Mouse (Mus musculus) thymus, adult 2 months (tissue): ENCODE results near the gene Pno1.

Experiments
- CTCF ChIP-seq: fragments of 200-500 bp; IDR thresholded peaks from 2 replicates; pipeline ENCODE4 v1.5.1; 2012; ENCODE audit warnings: mild to moderate bottlenecking, control low read depth, low read length, moderate library complexity, borderline replicate concordance; ENCODE audit not compliant: control insufficient read depth, poor library complexity, insufficient read depth; ENCODE audit errors: extremely low read depth
- POLR2A ChIP-seq: fragments of 200-500 bp; IDR thresholded peaks from 2 replicates; pipeline ENCODE4 v1.6.1; 2012; ENCODE audit warnings: mild to moderate bottlenecking, low read length, control low read depth, moderate library complexity; ENCODE audit not compliant: control insufficient read depth, poor library complexity, insufficient read depth; ENCODE audit errors: extremely low read depth

DNA sequence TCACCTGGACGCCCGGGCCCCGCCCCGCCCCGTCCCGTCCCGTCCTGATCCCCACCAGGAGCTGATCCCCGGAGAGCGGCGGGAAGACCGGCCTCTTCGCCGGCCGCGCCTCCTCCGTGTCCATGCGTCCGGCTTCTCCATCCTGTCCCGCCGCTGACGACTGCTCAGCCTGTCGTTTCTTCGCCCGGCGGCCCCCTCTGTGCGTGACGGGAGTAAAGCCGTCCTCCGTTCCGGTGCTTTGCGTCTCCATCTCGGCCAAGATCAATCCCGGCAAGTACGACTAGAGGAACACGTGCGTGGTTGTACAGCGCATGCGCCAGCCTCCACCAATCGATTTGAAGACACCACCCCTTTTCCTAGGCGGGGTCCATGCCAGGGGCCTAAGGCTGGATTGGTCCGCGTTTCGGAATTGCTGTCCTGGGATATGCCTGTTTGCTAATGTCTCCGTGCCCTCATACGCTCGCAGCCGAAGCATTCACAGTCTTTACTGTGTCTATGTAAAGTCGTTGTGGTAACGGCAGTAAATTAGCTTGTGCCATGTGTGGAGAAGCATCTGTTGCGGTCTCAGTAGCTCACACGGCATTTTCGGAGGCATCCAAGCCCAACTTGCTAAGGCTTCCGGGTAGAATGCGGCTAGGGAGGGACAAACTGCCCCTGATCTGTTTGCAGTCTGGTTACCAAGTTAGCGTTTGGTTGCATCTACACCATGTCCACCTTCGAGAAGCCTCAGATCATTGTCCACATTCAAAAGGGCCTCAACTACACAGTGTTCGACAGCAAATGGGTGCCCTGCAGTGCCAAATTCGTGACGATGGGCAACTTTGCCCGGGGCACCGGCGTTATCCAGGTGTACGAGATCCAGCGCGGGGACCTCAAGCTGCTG, at the start of gene Pno1:
- TF ChIP-seq CTCF (no peak), POLR2A (peak; percentile 15; the same call in 1 of the 2 replicates)
